ENCODE assay signal across 14 mouse cellular contexts in the genomic region with DNA sequence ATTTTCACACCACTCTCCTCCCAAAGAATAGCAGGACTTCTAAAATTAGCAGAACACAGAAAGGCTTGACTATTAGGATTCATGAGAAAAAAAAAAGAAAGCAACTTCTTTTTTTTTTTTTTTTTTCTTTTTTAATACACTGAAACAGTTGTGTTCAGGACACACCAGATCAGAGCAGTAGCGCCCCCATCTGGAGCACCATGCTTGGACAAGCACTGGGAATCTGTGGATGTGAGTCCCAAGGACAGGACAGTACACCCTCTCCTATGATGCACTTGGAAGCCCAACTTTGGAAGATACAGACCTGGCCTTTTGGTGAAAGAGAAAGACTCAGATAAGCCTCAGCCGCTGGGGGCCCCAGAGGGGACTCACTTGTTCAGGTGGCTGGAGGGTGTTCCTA. TPM values are rescaled to one million over a fixed set of nuclear protein-coding genes. Genes with fewer than 3 reads are reported as not detected.
A peak's percentile ranks its signal among the peaks of the same experiment; 100 is the strongest.
DNase-seq lines count a peak whose midpoint lies in the region; ATAC-seq and TF ChIP-seq lines count a peak whose summit lies in the region.
"Had no signal": no experiment of that assay in that cellular context is flagged by ENCODE, and none has a peak within 500 bp of the region (broad histone marks: within the 10 kb centered on the region; RNA-seq: fewer than 3 reads in every experiment).

No protein-coding gene starts in this region.

- H3K27ac ChIP-seq in kidney, adult 2 months (ENCODE audit: insufficient read depth, low read depth, low read length) = no peak overlapping the region
- H3K27ac ChIP-seq in kidney, embryonic 15.5 days = no peak overlapping the region
- no peak overlapping the region for H3K27ac ChIP-seq in lung, postnatal 0 days (ENCODE audit: low read length)
- H3K27ac ChIP-seq in liver, embryonic 12.5 days = no peak overlapping the region
- H3K27ac ChIP-seq: embryonic facial prominence, embryonic 13.5 days; heart, embryonic 10.5 days; hindbrain, embryonic 14.5 days; limb, embryonic 15.5 days had no signal

- no peak overlapping the region for H3K4me3 ChIP-seq in kidney, adult 2 months (ENCODE audit: insufficient read depth, low read depth, low read length)
- no peak overlapping the region for H3K4me3 ChIP-seq in kidney, embryonic 15.5 days (replicated peaks)
- H3K4me3 ChIP-seq in lung, postnatal 0 days (ENCODE audit: low read depth, low read length) = no peak overlapping the region
- H3K4me3 ChIP-seq in lung, adult 2 months (replicated peaks; ENCODE audit: extremely low read depth, low read depth, low read length) = no peak overlapping the region
- H3K4me3 ChIP-seq in liver, embryonic 12.5 days = no peak overlapping the region
- H3K4me3 ChIP-seq: embryonic facial prominence, embryonic 13.5 days; heart, embryonic 10.5 days; limb, embryonic 15.5 days; myocyte had no signal

- no peaks in the 10 kb centered on the region for H3K36me3 ChIP-seq in kidney, adult 2 months (ENCODE audit: control insufficient read depth, insufficient read depth, low read length)
- no peaks in the 10 kb centered on the region for H3K36me3 ChIP-seq in kidney, embryonic 15.5 days
- no peaks in the 10 kb centered on the region for H3K36me3 ChIP-seq in lung, postnatal 0 days (ENCODE audit: insufficient read depth, low read length)
- H3K36me3 ChIP-seq in liver, embryonic 12.5 days = no peaks in the 10 kb centered on the region
- H3K36me3 ChIP-seq: embryonic facial prominence, embryonic 13.5 days; heart, embryonic 10.5 days; limb, embryonic 15.5 days had no signal

- H3K4me1 ChIP-seq in kidney, adult 2 months (ENCODE audit: control insufficient read depth, insufficient read depth, low read length) = no peaks in the 10 kb centered on the region; the same call in 1 of the 2 replicates
- peaks cover 41% of the 10 kb centered on the region for H3K4me1 ChIP-seq in kidney, embryonic 15.5 days
- peaks cover 2% of the 10 kb centered on the region; the same call in 1 of the 2 replicates for H3K4me1 ChIP-seq in lung, postnatal 0 days (ENCODE audit: insufficient read depth, low read depth, low read length)
- peaks cover 3% of the 10 kb centered on the region; the same call in 1 of the 2 replicates for H3K4me1 ChIP-seq in lung, adult 2 months (ENCODE audit: control insufficient read depth, insufficient read depth, low read length)
- 0 out of 2 replicates have a peak, but pooled peaks cover 7% of the 10 kb centered on the region for H3K4me1 ChIP-seq in liver, embryonic 12.5 days

- no peaks in the 10 kb centered on the region for H3K27me3 ChIP-seq in kidney, adult 2 months (replicated peaks; ENCODE audit: control insufficient read depth, insufficient read depth, low read length)
- peaks cover 2% of the 10 kb centered on the region; the same call in 1 of the 2 replicates for H3K27me3 ChIP-seq in kidney, embryonic 15.5 days
- H3K27me3 ChIP-seq in lung, postnatal 0 days (replicated peaks; ENCODE audit: insufficient read depth, low read length) = no peaks in the 10 kb centered on the region
- no peaks in the 10 kb centered on the region for H3K27me3 ChIP-seq in liver, embryonic 12.5 days (replicated peaks)
- H3K27me3 ChIP-seq: embryonic facial prominence, embryonic 13.5 days; limb, embryonic 15.5 days had no signal

- 77% methylated on average over 2 of the region's 2 CpGs for WGBS in kidney, adult 2 months
- 80% methylated on average over 2 of the region's 2 CpGs for WGBS in kidney, embryonic 15.5 days
- WGBS in lung, postnatal 0 days = 54% methylated on average over 2 of the region's 2 CpGs
- 72% methylated on average over 2 of the region's 2 CpGs for WGBS in lung, adult 2 months
- 46% methylated on average over 2 of the region's 2 CpGs for WGBS in liver, embryonic 12.5 days (ENCODE audit: insufficient replicate concordance)

- H3K9ac ChIP-seq in kidney, embryonic 15.5 days = no peak overlapping the region
- H3K9ac ChIP-seq in lung, postnatal 0 days (replicated peaks; ENCODE audit: low read depth) = no peak overlapping the region
- H3K9ac ChIP-seq in liver, embryonic 12.5 days = no peak overlapping the region
- H3K9ac ChIP-seq: embryonic facial prominence, embryonic 13.5 days; hindbrain, embryonic 14.5 days; limb, embryonic 15.5 days had no signal

- H3K4me2 ChIP-seq in kidney, embryonic 15.5 days = no peak overlapping the region
- no peak overlapping the region for H3K4me2 ChIP-seq in lung, postnatal 0 days (replicated peaks; ENCODE audit: low read depth, low read length)
- H3K4me2 ChIP-seq in liver, embryonic 12.5 days = no peak overlapping the region
- H3K4me2 ChIP-seq: embryonic facial prominence, embryonic 13.5 days; limb, embryonic 15.5 days had no signal

- no peak for TF ChIP-seq EP300 in lung, postnatal 0 days (IDR thresholded peaks at IDR 0.05)

- TF ChIP-seq CTCF in kidney, adult 2 months (conservative IDR thresholded peaks at IDR 0.05; ENCODE audit: insufficient read depth, insufficient read length, low read depth, low read length) = 0 out of 2 replicates have a peak, but pooled peaks have one; percentile 19
- TF ChIP-seq CTCF in lung, postnatal 0 days (IDR thresholded peaks at IDR 0.05) = peak; percentile 41
- no peak for TF ChIP-seq CTCF in lung, adult 2 months (IDR thresholded peaks at IDR 0.05; ENCODE audit: insufficient read depth, low read length)

- no peak for TF ChIP-seq POLR2A in kidney, adult 2 months (IDR thresholded peaks at IDR 0.05; ENCODE audit: low read depth, low read length)
- TF ChIP-seq POLR2A in lung, adult 2 months (IDR thresholded peaks at IDR 0.05; ENCODE audit: borderline replicate concordance, extremely low read depth, low read depth, low read length) = no peak

- no peak for ATAC-seq in kidney, embryonic 15.5 days (replicated peaks; ENCODE audit: low FRiP score)
- ATAC-seq in lung, postnatal 0 days = no peak
- ATAC-seq in liver, embryonic 12.5 days = no peak

- H3K9me3 ChIP-seq in kidney, embryonic 15.5 days (replicated peaks) = no peaks in the 10 kb centered on the region
- no peaks in the 10 kb centered on the region for H3K9me3 ChIP-seq in lung, postnatal 0 days (ENCODE audit: low read length)
- H3K9me3 ChIP-seq in liver, embryonic 12.5 days (replicated peaks) = no peaks in the 10 kb centered on the region
- H3K9me3 ChIP-seq: embryonic facial prominence, embryonic 13.5 days; heart, embryonic 10.5 days; limb, embryonic 15.5 days had no signal

- DNase-seq in cerebellum, postnatal 10 days = peak; percentile 64 to 65
- DNase-seq in cerebellum, postnatal 4 days (ENCODE audit: low spot score in 2 of 2) = no peak
- peak; percentile 16 for DNase-seq in kidney, adult 2 months
- DNase-seq in lung, postnatal 0 days (ENCODE audit: low spot score) = no peak
- no peak for DNase-seq in lung, adult 2 months
- DNase-seq in R1 (ENCODE audit: low read depth, low spot score) = peak; percentile 50
- DNase-seq: retina, postnatal 1 day had no signal

RNA-seq across cellular contexts. Expression of gene Tshz3, which starts 13.8 kb away (rescaled TPM):
- polyA plus RNA-seq in kidney, adult 2 months (2012; rRNA removed) = 1.5 and 2.0 TPM in 2 replicates
- polyA plus RNA-seq in kidney, embryonic 15.5 days (2015; fragmentation: Nextera tagmentation; extraction: Ambion mirVana) = 9.1 and 12.3 TPM in 2 replicates
- polyA plus RNA-seq in lung, postnatal 0 days (2015; fragmentation: Nextera tagmentation; extraction: Ambion mirVana) = 4.1 and 5.8 TPM in 2 replicates
- polyA plus RNA-seq in lung, adult 2 months (2012; rRNA removed) = 3.2 and 5.1 TPM in 2 replicates
- 1.2 and 1.5 TPM in 2 replicates for polyA plus RNA-seq in liver, embryonic 12.5 days (2016; fragmentation: Nextera tagmentation; extraction: Ambion mirVana)

Comparison
In these comparisons a context has a peak if more than half of its experiments do, and no peak if none do; other contexts are left out.
1. DNase-seq: peak in cerebellum, postnatal 10 days (2 of 2), kidney, adult 2 months (single experiment) and R1 (single experiment); none in cerebellum, postnatal 4 days (0 of 2), lung, postnatal 0 days (single experiment) and lung, adult 2 months (single experiment).